Mouse (Mus musculus): ENCODE measurements around the gene Ankmy2.
"Not testable (repeated sequence)": the region's sequence is repeated elsewhere in the genome, so short reads cannot be mapped to it uniquely, and the experiment has no call there.

Ankmy2 gene

GRCm38 (mm10) chr12:36157638-36158308 lies 859 bp downstream of the Ankmy2 start, which contains the start of gene Bzw2:
Gene Bzw2 (minus strand): TSS chr12:36158080.
- DNase-seq: peak; percentile 63 to 65

- DNase-seq: no peak
Measured at GRCm38 (mm10) chr12:36164126-36164791, 7.3 kb downstream of the Ankmy2 start.

GRCm38 (mm10) chr12:36165299-36165698 lies 8.4 kb downstream of the Ankmy2 start:
- DNase-seq: no peak

- no peak for DNase-seq
Measured at GRCm38 (mm10) chr12:36177227-36177626, 20.3 kb downstream of the Ankmy2 start.

- no peak for DNase-seq
Measured at GRCm38 (mm10) chr12:36182570-36182969, 25.7 kb downstream of the Ankmy2 start.

GRCm38 (mm10) chr12:36187081-36187480 lies 30.2 kb downstream of the Ankmy2 start:
- no peak for DNase-seq

- no peak for DNase-seq
Measured at GRCm38 (mm10) chr12:36189610-36190009, 32.7 kb downstream of the Ankmy2 start.

GRCm38 (mm10) chr12:36190343-36190742 lies 33.4 kb downstream of the Ankmy2 start:
- no peak for DNase-seq

- DNase-seq: no peak
Measured at GRCm38 (mm10) chr12:36194976-36195375, 38.1 kb downstream of the Ankmy2 start.

GRCm38 (mm10) chr12:36205579-36206119 lies 48.7 kb downstream of the Ankmy2 start:
- not testable (repeated sequence) for DNase-seq

GRCm38 (mm10) chr12:36207072-36207799 lies 50.3 kb downstream of the Ankmy2 start:
- DNase-seq: peak; percentile 19 to 29

GRCm38 (mm10) chr12:36207800-36208148 lies 50.9 kb downstream of the Ankmy2 start:
- DNase-seq: no peak

GRCm38 (mm10) chr12:36208456-36208855 lies 51.5 kb downstream of the Ankmy2 start:
- peak; percentile 21 to 24 for DNase-seq

GRCm38 (mm10) chr12:36210096-36210495 lies 53.2 kb downstream of the Ankmy2 start:
- DNase-seq: peak in 1 of 2 experiments; percentile 14

GRCm38 (mm10) chr12:36214389-36215148 lies 57.7 kb downstream of the Ankmy2 start:
- no peak for DNase-seq

- peak in 1 of 2 experiments; percentile 49 for DNase-seq
Measured at GRCm38 (mm10) chr12:36215149-36215480, 58.2 kb downstream of the Ankmy2 start.

GRCm38 (mm10) chr12:36216230-36216629 lies 59.3 kb downstream of the Ankmy2 start:
- no peak for DNase-seq

GRCm38 (mm10) chr12:36216905-36217304 lies 60.0 kb downstream of the Ankmy2 start:
- no peak for DNase-seq

GRCm38 (mm10) chr12:36224392-36224791 lies 67.5 kb downstream of the Ankmy2 start:
- no peak for DNase-seq

GRCm38 (mm10) chr12:36231386-36231785 lies 74.5 kb downstream of the Ankmy2 start:
- DNase-seq: no peak

- no peak for DNase-seq
Measured at GRCm38 (mm10) chr12:36241171-36241570, 84.3 kb downstream of the Ankmy2 start.
